Mouse (Mus musculus) MEL (cell line): ENCODE measurements around the gene Gm3045.

Source experiments
- BHLHE40 ChIP-seq: IDR thresholded peaks from 2 replicates; pipeline ENCODE4 v1.6.1; 2012; ENCODE audit warnings: low read depth, mild to moderate bottlenecking, inconsistent platforms, low read length, improper control_type of control experiment, borderline replicate concordance
- CTCF ChIP-seq, 3 experiments: IDR thresholded peaks in 2 of 3; conservative IDR thresholded peaks in 1 of 3; 2 replicates each; pipeline ENCODE4 v1.5.1; 2011 to 2012; ENCODE audit warnings: low read length in 3 of 3, low read depth in 2 of 3, mild to moderate bottlenecking in 2 of 3, improper control_type of control experiment in 1 of 3, inconsistent platforms in 1 of 3, mixed read lengths in 1 of 3, moderate library complexity in 1 of 3; ENCODE audit not compliant: control insufficient read depth in 1 of 3, insufficient read depth in 1 of 3, poor library complexity in 1 of 3, severe bottlenecking in 1 of 3
- EP300 ChIP-seq, 2 experiments: IDR thresholded peaks; 2 replicates each; pipeline ENCODE4 v1.6.1; 2011; ENCODE audit warnings: improper control_type of control experiment in 2 of 2, low read length in 2 of 2, low read depth in 1 of 2, mild to moderate bottlenecking in 1 of 2
- GATA1 ChIP-seq: IDR thresholded peaks from 2 replicates; pipeline ENCODE4 v1.6.1; 2011; ENCODE audit warnings: low read depth, low read length, improper control_type of control experiment
- MAX ChIP-seq: IDR thresholded peaks from 2 replicates; pipeline ENCODE4 v1.6.1; 2011; ENCODE audit warnings: low read length, improper control_type of control experiment
- MXI1 ChIP-seq: IDR thresholded peaks from 2 replicates; pipeline ENCODE4 v1.6.1; 2011; ENCODE audit warnings: mild to moderate bottlenecking, low read depth, low read length, improper control_type of control experiment
- POLR2A ChIP-seq, 2 experiments: IDR thresholded peaks; 2 replicates each; pipeline ENCODE4 v1.6.1; 2011 to 2012; ENCODE audit warnings: low read length in 2 of 2, mild to moderate bottlenecking in 2 of 2, control low read depth in 1 of 2, improper control_type of control experiment in 1 of 2, low read depth in 1 of 2, moderate library complexity in 1 of 2; ENCODE audit not compliant: control insufficient read depth in 1 of 2, insufficient read depth in 1 of 2, poor library complexity in 1 of 2
- POLR2AphosphoS2 ChIP-seq: IDR thresholded peaks from 2 replicates; pipeline ENCODE4 v1.6.1; 2011; ENCODE audit warnings: low read length, improper control_type of control experiment
- RAD21 ChIP-seq: IDR thresholded peaks from 2 replicates; pipeline ENCODE4 v1.6.1; 2011; ENCODE audit warnings: mild to moderate bottlenecking, low read depth, low read length, improper control_type of control experiment
- SIN3A ChIP-seq: IDR thresholded peaks from 2 replicates; pipeline ENCODE4 v1.6.1; 2012; ENCODE audit warnings: low read length, improper control_type of control experiment, inconsistent platforms
- TAL1 ChIP-seq: IDR thresholded peaks from 2 replicates; pipeline ENCODE4 v1.6.1; 2012; ENCODE audit warnings: mild to moderate bottlenecking, inconsistent platforms, low read length, moderate library complexity, mixed read lengths
- USF2 ChIP-seq, 2 experiments: IDR thresholded peaks; 2 replicates each; pipeline ENCODE4 v1.6.1; 2011 to 2012; ENCODE audit warnings: improper control_type of control experiment in 2 of 2, low read length in 2 of 2, borderline replicate concordance in 1 of 2, inconsistent platforms in 1 of 2, low read depth in 1 of 2, mild to moderate bottlenecking in 1 of 2; ENCODE audit not compliant: insufficient read depth in 1 of 2
- ZC3H11A ChIP-seq: IDR thresholded peaks from 2 replicates; pipeline ENCODE4 v1.6.1; 2012; ENCODE audit warnings: low read depth, mild to moderate bottlenecking, inconsistent platforms, low read length, improper control_type of control experiment
- ZNF384 ChIP-seq: IDR thresholded peaks from 2 replicates; pipeline ENCODE4 v1.6.1; 2012; ENCODE audit warnings: low read depth, mild to moderate bottlenecking, inconsistent platforms, low read length, improper control_type of control experiment

DNA sequence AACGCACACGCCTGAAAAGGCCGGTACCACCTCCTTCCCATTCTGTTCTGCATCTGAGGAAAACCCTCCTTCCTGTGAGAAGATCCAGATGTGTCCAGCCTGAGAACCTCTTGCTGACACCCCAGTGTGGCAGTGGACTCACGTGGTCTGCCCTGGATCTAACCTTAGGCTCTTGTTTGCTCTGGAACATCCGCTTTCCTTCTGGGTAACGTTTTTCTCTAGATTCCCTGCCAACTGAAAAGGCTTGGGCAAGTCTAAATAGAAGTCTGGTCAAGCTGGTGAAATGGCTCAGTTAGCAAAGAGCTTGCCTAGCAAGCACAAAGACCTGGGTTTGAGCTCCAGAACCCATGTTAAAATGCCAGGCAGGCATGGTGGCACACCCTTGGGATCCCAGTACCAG is 18.6 kb downstream of the Gm3045 start:
- TF ChIP-seq SIN3A (no peak), BHLHE40 (no peak), CTCF (IDR thresholded peaks at IDR 0.05 in 2 of 3, conservative IDR thresholded peaks at IDR 0.05 in 1 of 3; ENCODE audit: control insufficient read depth in 1 of 3, insufficient read depth in 1 of 3, low read depth in 2 of 3, low read length in 3 of 3, poor library complexity in 1 of 3, severe bottlenecking in 1 of 3) (no peak), POLR2A (IDR thresholded peaks at IDR 0.05; ENCODE audit: control insufficient read depth in 1 of 2, insufficient read depth in 1 of 2, low read depth in 1 of 2, low read length in 2 of 2, poor library complexity in 1 of 2) (no peak), POLR2AphosphoS2 (no peak), TAL1 (no peak), USF2 (IDR thresholded peaks at IDR 0.05; ENCODE audit: borderline replicate concordance in 1 of 2, insufficient read depth in 1 of 2, low read depth in 1 of 2, low read length in 2 of 2) (no peak), GATA1 (no peak), RAD21 (no peak), ZNF384 (no peak), ZC3H11A (no peak), MAX (no peak), EP300 (IDR thresholded peaks at IDR 0.05; ENCODE audit: low read depth in 1 of 2, low read length in 2 of 2) (no peak), MXI1 (no peak)
